Mouse (Mus musculus) stomach, embryonic 15.5 days (tissue): ENCODE results near the gene Tmem86b. TPM values are rescaled to one million over a fixed set of nuclear protein-coding genes. Genes with fewer than 3 reads are reported as not detected.
A peak's percentile ranks its signal among the peaks of the same experiment; 100 is the strongest.

Source experiments
- ATAC-seq: fragments of 200-750 bp; cut with Nextera tagmentation; 2 replicates; pipeline ENCODE4 v1.8.0; 2017; ENCODE audit warnings: low read depth, moderate number of reproducible peaks, moderate TSS enrichment; ENCODE audit not compliant: insufficient read depth, low FRiP score
- H3K27ac ChIP-seq: fragments of 300-500 bp; sonication (generic); 2 replicates; pipeline ENCODE4 v1.5.1; 2015; ENCODE audit warnings: mild to moderate bottlenecking, inconsistent platforms
- H3K27me3 ChIP-seq: fragments of 300-500 bp; sonication (generic); replicated peaks from 2 replicates; pipeline ENCODE4 v1.6.1; 2015; ENCODE audit warnings: inconsistent platforms
- H3K36me3 ChIP-seq: fragments of 300-500 bp; sonication (generic); 2 replicates; pipeline ENCODE4 v1.6.1; 2015; ENCODE audit warnings: inconsistent platforms
- H3K4me1 ChIP-seq: fragments of 300-500 bp; sonication (generic); 2 replicates; pipeline ENCODE4 v1.6.1; 2015; ENCODE audit warnings: inconsistent platforms
- H3K4me2 ChIP-seq: fragments of 300-500 bp; sonication (generic); 2 replicates; pipeline ENCODE4 v1.6.1; 2015; ENCODE audit warnings: mild to moderate bottlenecking, inconsistent platforms
- H3K4me3 ChIP-seq: fragments of 300-500 bp; sonication (generic); replicated peaks from 2 replicates; pipeline ENCODE4 v1.5.1; 2015; ENCODE audit warnings: inconsistent platforms
- H3K9ac ChIP-seq: fragments of 300-500 bp; sonication (generic); 2 replicates; pipeline ENCODE4 v1.6.1; 2015; ENCODE audit warnings: inconsistent platforms
- H3K9me3 ChIP-seq: fragments of 300-500 bp; sonication (generic); 2 replicates; pipeline ENCODE4 v1.6.1; 2016; ENCODE audit warnings: inconsistent platforms
- WGBS: fragments of 180-500 bp; shearing (Covaris S2); methylation state at CpG from one replicate; pipeline ENCODE4 v1.1.7; 2015; 5-methylcytosine and 5-hydroxymethylcytosine counted together
- polyA plus RNA-seq: library from polyadenylated mRNA; unstranded; fragments of >200 nt; fragmentation: Nextera tagmentation; extraction: Ambion mirVana; gene quantifications from 2 replicates; pipeline ENCODE4 v1.2.1, GENCODE M21; 2015

Tmem86b gene
- polyA plus RNA-seq, 1 experiment from 2014 or later = 4.8 TPM

GRCm38 (mm10) chr7:4646806-4647205, 15.6 kb upstream of the Tmem86b start:
- Histone ChIP-seq H3K9ac (no peak overlapping the region), H3K27ac (no peak overlapping the region), H3K4me2 (no peak overlapping the region), H3K36me3 (peaks cover 38% of the 10 kb centered on the region), H3K9me3 (no peaks in the 10 kb centered on the region), H3K27me3 (no peaks in the 10 kb centered on the region), H3K4me3 (no peak overlapping the region), H3K4me1 (no peaks in the 10 kb centered on the region)
- 88% methylated on average over 3 of the region's 3 CpGs for WGBS
- no peak for ATAC-seq

- no peak for ATAC-seq
- Histone ChIP-seq H3K4me1 (no peaks in the 10 kb centered on the region), H3K4me2 (no peak overlapping the region), H3K4me3 (no peak overlapping the region), H3K9ac (no peak overlapping the region), H3K27me3 (no peaks in the 10 kb centered on the region), H3K9me3 (no peaks in the 10 kb centered on the region), H3K27ac (no peak overlapping the region), H3K36me3 (peaks cover 65% of the 10 kb centered on the region)
- WGBS = 96% methylated on average over 6 of the region's 6 CpGs
Observed at GRCm38 (mm10) chr7:4643225-4643624, 12.0 kb upstream of the Tmem86b start.

- 76% methylated on average over 7 of the region's 7 CpGs for WGBS
- H3K9ac ChIP-seq = no peak overlapping the region
- peaks cover 68% of the 10 kb centered on the region for H3K36me3 ChIP-seq
- H3K9me3 ChIP-seq = no peaks in the 10 kb centered on the region
- no peak overlapping the region for H3K4me2 ChIP-seq
- H3K4me3 ChIP-seq = no peak overlapping the region
- no peaks in the 10 kb centered on the region for H3K4me1 ChIP-seq
- no peak overlapping the region for H3K27ac ChIP-seq
- no peak for ATAC-seq
- no peaks in the 10 kb centered on the region for H3K27me3 ChIP-seq
Observed at GRCm38 (mm10) chr7:4641956-4642355, 10.7 kb upstream of the Tmem86b start.

- no peak overlapping the region for H3K27ac ChIP-seq
- H3K9me3 ChIP-seq = no peaks in the 10 kb centered on the region
- H3K27me3 ChIP-seq = no peaks in the 10 kb centered on the region
- H3K4me1 ChIP-seq = no peaks in the 10 kb centered on the region
- no peak overlapping the region for H3K4me2 ChIP-seq
- peaks cover 61% of the 10 kb centered on the region for H3K36me3 ChIP-seq
- no peak for ATAC-seq
- WGBS = 82% methylated on average over 11 of the region's 11 CpGs
- H3K9ac ChIP-seq = no peak overlapping the region
- no peak overlapping the region for H3K4me3 ChIP-seq
Observed at GRCm38 (mm10) chr7:4641155-4641554, 9.9 kb upstream of the Tmem86b start.

DNA sequence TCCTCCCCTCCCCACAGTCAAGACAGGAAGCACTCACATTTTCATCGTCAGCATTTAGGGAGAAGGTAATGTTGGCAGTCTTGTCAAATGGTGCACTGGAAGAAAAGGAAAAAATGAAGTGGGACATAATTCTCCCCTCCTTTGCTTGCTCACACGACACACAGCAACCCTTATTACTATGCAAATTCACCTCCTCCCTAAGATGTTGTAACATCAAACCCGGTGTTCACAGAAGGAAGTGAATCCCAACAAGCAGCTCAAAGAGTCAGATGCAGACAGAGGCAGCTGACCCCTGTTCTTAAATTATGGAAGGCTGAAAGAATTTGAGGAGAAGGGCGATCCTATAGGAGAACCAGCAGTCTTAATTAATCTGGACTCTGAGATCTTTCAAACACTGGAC, 5.0 kb upstream of the Tmem86b start:
- Histone ChIP-seq H3K4me2 (no peak overlapping the region), H3K27ac (no peak overlapping the region), H3K9me3 (no peaks in the 10 kb centered on the region), H3K27me3 (no peaks in the 10 kb centered on the region), H3K4me1 (no peaks in the 10 kb centered on the region), H3K9ac (no peak overlapping the region), H3K36me3 (peaks cover 58% of the 10 kb centered on the region), H3K4me3 (no peak overlapping the region)
- 84% methylated on average over 4 of the region's 4 CpGs for WGBS
- no peak for ATAC-seq

DNA sequence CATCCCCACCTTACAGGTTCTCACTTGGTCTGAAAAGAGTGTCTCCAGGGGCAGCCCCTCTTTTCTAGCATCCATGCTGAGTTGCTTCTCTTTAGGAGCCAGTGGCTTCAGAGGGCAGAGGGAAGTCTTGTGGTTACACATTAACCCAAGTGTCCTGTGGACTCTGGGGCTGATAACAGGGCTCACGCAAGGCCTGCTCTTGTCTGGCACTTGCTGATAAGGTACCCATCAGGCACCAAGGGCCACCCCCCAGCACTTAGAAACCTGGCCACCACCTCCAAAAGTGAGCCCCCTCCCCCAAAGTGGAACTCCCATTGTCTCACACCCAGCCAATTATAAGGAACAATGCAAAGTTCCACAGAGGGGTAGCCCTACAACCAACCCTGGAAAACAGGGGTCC, 1.0 kb downstream of the Tmem86b start:
- no peak overlapping the region for H3K27ac ChIP-seq
- H3K27me3 ChIP-seq = no peaks in the 10 kb centered on the region
- no peaks in the 10 kb centered on the region for H3K4me1 ChIP-seq
- no peak overlapping the region for H3K4me3 ChIP-seq
- H3K9me3 ChIP-seq = no peaks in the 10 kb centered on the region
- 69% methylated on average over 1 of the region's 1 CpGs for WGBS
- no peak overlapping the region for H3K9ac ChIP-seq
- H3K36me3 ChIP-seq = peaks cover 34% of the 10 kb centered on the region
- ATAC-seq = peak; percentile 87; the same call in 1 of the 2 replicates
- no peak overlapping the region for H3K4me2 ChIP-seq

DNA sequence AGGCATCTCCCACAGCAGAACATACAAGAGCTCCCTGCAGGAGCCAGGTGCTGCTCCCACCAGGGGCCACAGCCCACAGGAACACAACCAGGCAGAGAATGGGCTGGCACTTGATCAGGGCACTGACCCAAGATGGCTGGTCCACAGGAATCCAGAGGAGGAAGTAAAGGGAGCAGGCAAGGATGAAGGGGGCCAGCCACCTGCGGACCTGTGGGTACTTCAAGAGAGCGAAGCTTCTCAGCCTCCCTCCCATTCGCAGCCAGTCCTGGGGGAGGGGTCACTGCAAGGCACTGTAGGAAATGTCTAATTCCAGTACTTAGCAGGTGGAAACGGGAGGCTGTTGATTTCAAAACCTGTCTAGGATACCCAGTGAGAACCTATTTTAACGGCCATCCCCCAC, 1.6 kb downstream of the Tmem86b start:
- Histone ChIP-seq H3K4me1 (no peaks in the 10 kb centered on the region), H3K4me3 (no peak overlapping the region), H3K36me3 (peaks cover 30% of the 10 kb centered on the region), H3K27me3 (no peaks in the 10 kb centered on the region), H3K27ac (no peak overlapping the region), H3K9ac (no peak overlapping the region), H3K9me3 (no peaks in the 10 kb centered on the region), H3K4me2 (no peak overlapping the region)
- 78% methylated on average over 5 of the region's 5 CpGs for WGBS
- ATAC-seq = no peak

GRCm38 (mm10) chr7:4625928-4626327, 5.3 kb downstream of the Tmem86b start:
- H3K4me1 ChIP-seq = no peaks in the 10 kb centered on the region
- no peak overlapping the region for H3K9ac ChIP-seq
- H3K27ac ChIP-seq = no peak overlapping the region
- H3K36me3 ChIP-seq = peaks cover 8% of the 10 kb centered on the region; the same call in 1 of the 2 replicates
- no peaks in the 10 kb centered on the region for H3K27me3 ChIP-seq
- no peak overlapping the region for H3K4me3 ChIP-seq
- no peaks in the 10 kb centered on the region for H3K9me3 ChIP-seq
- no peak overlapping the region for H3K4me2 ChIP-seq
- WGBS = 85% methylated on average over 2 of the region's 2 CpGs
- no peak for ATAC-seq

GRCm38 (mm10) chr7:4624343-4624742, 6.9 kb downstream of the Tmem86b start:
- no peak overlapping the region for H3K4me3 ChIP-seq
- no peak overlapping the region for H3K27ac ChIP-seq
- ATAC-seq = no peak
- WGBS = 39% methylated on average over 1 of the region's 1 CpGs
- no peaks in the 10 kb centered on the region for H3K4me1 ChIP-seq
- H3K4me2 ChIP-seq = no peak overlapping the region
- H3K9ac ChIP-seq = no peak overlapping the region
- H3K9me3 ChIP-seq = no peaks in the 10 kb centered on the region
- H3K36me3 ChIP-seq = peaks cover under 1% of the 10 kb centered on the region; the same call in 1 of the 2 replicates
- H3K27me3 ChIP-seq = no peaks in the 10 kb centered on the region

GRCm38 (mm10) chr7:4623544-4624189, 7.6 kb downstream of the Tmem86b start:
- no peak overlapping the region for H3K9ac ChIP-seq
- H3K36me3 ChIP-seq = no peaks in the 10 kb centered on the region
- no peak overlapping the region for H3K4me3 ChIP-seq
- H3K27ac ChIP-seq = no peak overlapping the region
- no peak overlapping the region for H3K4me2 ChIP-seq
- no peak for ATAC-seq
- WGBS = 20% methylated on average over 4 of the region's 4 CpGs
- H3K27me3 ChIP-seq = no peaks in the 10 kb centered on the region
- H3K4me1 ChIP-seq = no peaks in the 10 kb centered on the region
- H3K9me3 ChIP-seq = no peaks in the 10 kb centered on the region

DNA sequence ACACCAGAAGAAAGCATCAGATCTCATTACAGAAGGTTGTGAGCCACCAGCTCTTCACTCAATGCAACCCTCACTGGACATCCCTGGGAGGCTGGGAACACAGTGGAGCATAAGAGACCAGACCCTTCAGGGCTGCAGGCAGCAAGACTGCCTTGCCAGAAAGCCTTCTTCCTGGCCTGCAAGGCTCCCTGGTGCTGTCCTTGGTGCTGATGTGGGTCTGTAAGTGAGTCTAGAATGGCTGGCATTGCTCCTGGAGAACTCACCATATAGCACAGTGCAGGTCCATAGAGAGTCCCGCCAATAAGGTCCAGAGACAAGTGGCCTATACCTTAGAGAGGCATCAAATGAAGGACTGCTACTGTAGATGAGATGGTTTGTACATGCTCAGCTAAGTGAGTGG, 11.2 kb downstream of the Tmem86b start:
- Histone ChIP-seq H3K27ac (no peak overlapping the region), H3K4me3 (no peak overlapping the region), H3K4me1 (no peaks in the 10 kb centered on the region), H3K9me3 (no peaks in the 10 kb centered on the region), H3K36me3 (no peaks in the 10 kb centered on the region), H3K9ac (no peak overlapping the region), H3K4me2 (no peak overlapping the region), H3K27me3 (no peaks in the 10 kb centered on the region)
- ATAC-seq = no peak
- WGBS = 39% methylated on average over 1 of the region's 1 CpGs

DNA sequence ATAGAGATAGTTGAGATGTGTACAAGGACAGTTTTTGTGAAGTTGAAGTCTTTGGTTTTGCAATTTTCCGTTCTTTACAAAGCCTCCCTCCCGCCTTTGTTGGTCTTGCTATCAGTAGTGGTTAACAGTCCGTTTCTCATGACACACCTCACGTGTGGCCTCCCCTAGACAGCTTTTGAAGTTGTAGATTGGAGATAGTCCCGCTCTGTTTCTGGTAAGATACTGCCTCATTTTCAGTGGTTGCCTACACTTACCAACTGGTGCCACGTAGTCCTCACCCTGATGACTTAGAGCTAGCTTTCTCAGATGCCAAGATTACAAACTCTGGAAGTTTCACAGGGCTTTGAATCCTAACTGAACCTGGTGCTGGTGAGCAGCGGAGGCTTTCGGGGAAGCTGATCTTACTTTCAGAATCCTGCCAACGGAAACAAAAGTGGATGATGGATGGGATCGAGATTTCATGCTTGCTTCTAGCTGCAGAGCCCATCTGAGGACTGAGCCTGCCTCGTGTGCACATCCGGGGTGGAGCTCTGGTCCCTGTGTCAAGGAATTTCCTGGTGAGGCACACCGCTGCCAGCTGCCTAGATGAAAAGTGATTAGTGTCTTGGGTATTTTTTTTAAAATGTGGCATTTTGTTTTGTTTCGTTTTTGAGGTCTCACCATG, 17.4 kb downstream of the Tmem86b start:
- Histone ChIP-seq H3K27ac (no peak overlapping the region), H3K4me2 (no peak overlapping the region), H3K36me3 (no peaks in the 10 kb centered on the region), H3K9me3 (no peaks in the 10 kb centered on the region), H3K9ac (no peak overlapping the region), H3K4me3 (no peak overlapping the region), H3K4me1 (no peaks in the 10 kb centered on the region), H3K27me3 (no peaks in the 10 kb centered on the region)
- ATAC-seq = no peak
- 49% methylated on average over 14 of the region's 14 CpGs for WGBS
